Mouse (Mus musculus) cerebellum, adult (tissue): Measurements from ENCODE around the gene 1700057G04Rik.

Experiments used
- ATAC-seq: cut with Nextera tagmentation; 2 replicates; pipeline ENCODE4 v1.9.2; 2017; ENCODE audit warnings: mild to moderate bottlenecking, moderate library complexity, mixed read lengths; ENCODE audit not compliant: insufficient number of reproducible peaks, low FRiP score, low TSS enrichment

Gene 1700057G04Rik

GRCm38 (mm10) chr9:92309077-92309476 is at the start of gene 1700057G04Rik:
Gene 1700057G04Rik (plus strand): TSS chr9:92309377.
- no peak for ATAC-seq

DNA sequence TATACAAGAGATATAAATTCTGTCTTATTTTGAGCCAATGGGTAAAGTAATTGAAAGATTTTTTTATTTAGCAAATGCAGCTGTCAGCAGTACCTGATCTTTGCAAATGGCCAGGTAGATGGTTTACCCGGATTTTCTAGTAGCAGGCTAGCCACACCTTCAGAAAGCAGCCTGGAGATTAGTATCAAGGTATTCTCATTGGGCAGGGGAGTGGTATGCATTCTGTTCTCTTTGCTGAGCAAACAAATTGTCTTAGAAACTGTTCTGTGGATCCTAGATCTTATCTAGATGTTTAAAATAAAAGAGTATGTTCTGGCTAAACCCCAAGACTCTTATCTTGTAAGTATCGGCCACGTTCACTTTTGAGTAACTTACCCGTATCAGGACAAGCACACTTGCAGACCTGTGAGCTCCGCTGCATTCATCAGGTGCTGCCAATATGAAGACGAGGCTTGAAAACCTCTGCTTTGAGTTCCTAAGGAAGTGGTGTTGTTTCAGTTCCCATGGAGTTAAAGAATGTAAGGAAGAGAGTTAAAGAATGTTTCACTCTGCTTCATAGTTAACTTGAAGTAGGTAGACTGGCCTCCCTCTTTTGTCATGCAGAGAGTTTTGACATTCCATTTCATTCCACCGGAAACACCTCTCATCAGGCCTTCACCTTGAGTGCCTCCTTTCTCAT is 48.6 kb upstream of the 1700057G04Rik start:
- no peak for ATAC-seq

DNA sequence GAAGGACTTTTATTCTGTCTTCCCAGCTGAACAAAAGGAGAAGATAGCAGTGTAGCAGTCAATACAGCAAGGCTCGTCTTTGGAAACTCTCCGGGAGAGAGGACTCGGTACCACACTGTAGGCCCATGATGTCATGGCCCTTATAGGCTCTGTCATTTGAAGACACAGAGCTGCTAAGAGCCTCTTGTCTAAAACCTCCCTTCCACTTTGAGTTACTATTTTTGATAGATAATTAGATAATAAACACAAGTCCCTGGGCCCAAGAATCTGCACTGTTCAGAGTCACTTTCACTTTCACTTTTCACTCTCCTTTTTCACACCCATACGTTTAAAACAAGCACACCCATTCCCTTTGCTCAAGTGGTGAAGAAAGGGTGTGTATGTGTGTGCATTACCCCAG is 43.5 kb upstream of the 1700057G04Rik start:
- no peak for ATAC-seq

DNA sequence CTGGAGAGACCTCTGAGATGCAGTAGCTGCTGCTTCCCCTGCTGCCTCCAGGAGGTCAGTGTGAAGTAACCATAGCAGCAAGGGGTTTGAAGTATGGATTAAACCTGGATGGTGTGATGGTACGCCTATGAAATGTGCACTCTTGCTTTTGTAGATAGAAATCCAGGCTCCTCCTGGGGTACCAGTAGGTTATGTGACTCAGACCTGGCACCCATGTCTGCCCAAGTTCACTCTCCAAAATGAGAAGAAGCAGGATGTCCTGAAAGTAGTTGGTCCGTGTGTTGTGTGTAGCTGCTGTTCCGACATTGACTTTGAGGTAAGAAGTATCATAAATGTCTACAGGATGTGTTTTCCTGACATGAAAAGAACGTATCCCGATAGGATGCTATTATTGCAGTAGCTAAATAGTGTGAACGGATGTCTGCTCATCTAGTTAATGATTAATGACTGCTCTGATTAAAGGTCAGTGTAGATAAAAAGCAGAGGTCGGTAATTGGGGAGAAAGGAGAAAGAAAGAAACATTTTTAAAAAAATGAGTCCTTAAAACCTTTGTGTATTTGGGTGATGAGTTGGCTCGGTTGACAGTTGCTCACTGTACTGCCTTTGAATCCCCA is 42.5 kb upstream of the 1700057G04Rik start:
- no peak for ATAC-seq

DNA sequence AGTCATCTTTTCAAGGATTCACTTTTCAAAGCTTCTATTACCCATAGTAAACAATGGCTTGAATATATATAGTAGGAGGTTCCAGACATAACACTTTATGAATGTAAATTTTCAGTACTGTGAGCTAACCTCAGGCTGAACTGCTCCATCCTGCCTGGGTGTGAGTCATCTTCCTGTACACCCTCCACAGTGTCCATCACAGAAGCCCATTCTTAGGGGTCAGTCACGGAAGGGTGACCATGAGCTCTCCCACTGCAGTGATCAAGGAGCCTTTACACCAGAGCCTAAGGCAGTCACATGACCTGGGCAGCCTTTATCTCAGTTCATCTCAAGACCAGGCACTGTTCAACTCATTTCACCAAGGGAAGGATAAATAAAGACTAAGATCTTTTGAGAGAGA is 41.4 kb upstream of the 1700057G04Rik start:
- no peak for ATAC-seq

DNA sequence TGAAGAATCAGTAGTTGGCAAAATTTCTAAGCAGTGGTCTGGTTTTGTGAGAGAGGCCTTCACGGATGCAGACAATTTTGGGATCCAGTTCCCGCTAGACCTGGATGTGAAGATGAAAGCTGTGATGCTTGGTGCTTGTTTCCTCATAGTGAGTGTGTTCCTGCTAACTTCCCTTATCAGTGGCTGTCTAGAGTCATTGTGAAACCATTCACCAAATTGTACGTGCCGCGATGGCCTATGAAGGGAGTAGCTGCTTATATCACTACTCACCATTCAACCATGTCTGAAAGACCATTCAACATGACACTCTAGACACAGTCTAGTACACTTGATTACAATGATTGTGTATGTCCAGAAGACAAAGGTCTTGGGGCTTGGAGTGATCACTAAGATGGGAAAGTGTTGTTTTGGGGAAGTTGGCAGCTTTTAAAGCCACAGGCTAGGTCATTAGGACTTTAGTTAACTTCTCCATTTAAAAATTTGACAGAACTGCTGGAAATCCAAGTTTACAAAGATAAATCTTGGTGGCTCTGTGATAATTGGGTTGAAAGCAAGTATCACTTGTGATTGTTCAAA is 39.3 kb upstream of the 1700057G04Rik start:
- no peak for ATAC-seq

- ATAC-seq = no peak
Observed at GRCm38 (mm10) chr9:92270927-92271326, 38.2 kb upstream of the 1700057G04Rik start.

GRCm38 (mm10) chr9:92272650-92273049 is 36.5 kb upstream of the 1700057G04Rik start:
- no peak for ATAC-seq

GRCm38 (mm10) chr9:92273271-92273670 is 35.9 kb upstream of the 1700057G04Rik start:
- no peak for ATAC-seq

- no peak for ATAC-seq
Observed at GRCm38 (mm10) chr9:92273956-92274762, 35.0 kb upstream of the 1700057G04Rik start.

DNA sequence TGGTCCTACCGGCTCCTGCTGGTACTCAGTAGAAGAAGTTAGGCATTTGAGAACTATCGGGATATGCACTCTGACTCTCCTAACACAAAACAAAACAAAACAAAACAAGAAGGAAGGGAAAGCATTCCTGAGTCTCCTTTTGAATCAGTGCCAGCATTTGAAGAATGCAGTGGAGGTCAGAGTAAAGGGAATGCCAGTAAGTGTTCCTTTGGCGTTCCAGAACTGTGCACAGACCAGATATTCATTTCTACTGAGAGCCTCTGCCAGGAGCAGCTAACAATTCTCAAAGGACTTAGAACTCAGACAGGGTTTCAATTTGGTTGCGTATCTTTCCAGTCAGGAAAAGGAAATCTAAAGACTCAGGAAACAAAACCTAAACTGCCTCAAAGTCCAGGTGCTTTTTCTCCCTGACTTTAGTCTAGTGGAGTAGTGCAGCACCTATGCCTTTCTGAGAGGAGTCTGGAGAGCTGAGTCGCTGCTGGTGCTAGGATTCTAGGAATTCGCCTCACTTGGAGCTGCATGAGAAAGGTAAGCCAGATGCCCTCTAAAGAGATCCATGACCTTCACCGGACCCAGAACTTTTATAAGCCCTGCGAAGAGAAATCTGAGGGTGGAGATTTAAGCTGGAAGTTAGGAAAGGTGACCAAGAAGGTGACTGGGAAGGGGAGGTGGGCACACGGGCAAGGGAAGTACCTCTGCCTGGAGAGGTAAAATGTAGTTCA is 33.5 kb upstream of the 1700057G04Rik start, which contains the start of gene Plscr2:
TSS of gene Plscr2 (plus strand) at position 117 of the 722 bp plus-strand sequence.
- no peak for ATAC-seq

DNA sequence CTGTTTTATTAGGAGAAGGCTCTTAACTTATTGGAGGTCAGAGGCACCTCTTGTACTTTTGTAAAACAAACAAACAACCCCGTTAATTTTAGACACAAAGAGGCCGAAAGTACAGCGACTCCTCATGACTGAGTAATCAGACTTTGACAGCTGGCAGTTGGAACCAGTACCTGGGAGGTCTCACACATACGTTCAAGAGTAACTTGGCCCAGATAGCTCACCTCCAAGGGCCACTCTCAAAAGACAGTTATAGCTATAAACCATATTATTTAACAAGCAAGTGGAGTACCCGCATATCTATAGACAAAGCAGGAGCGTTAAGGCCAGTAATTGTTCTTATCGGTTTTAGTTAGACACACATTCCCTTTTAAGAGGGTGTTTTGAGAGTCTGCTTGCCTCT is 32.8 kb upstream of the 1700057G04Rik start:
- no peak for ATAC-seq

DNA sequence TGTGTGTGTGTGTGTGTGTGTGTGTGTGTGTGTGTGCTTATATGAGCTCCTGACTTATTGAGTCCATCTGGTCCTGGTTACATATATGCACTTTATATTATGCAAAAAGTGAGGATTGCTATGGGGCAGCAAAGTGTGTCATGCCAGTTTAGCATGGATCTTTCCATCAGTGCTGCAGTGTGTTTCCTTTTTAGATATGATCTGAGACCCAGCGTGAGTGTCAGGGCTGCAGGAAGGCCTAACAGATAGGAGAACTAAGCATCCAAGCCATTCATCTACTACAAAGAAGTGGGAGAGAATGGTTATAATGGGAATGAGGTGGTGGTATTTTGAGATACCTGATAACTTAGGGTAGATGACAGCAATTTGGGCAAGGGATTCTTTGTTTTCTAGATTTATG is 29.1 kb upstream of the 1700057G04Rik start:
- no peak for ATAC-seq

GRCm38 (mm10) chr9:92282563-92283171 is 26.5 kb upstream of the 1700057G04Rik start:
- ATAC-seq = no peak

DNA sequence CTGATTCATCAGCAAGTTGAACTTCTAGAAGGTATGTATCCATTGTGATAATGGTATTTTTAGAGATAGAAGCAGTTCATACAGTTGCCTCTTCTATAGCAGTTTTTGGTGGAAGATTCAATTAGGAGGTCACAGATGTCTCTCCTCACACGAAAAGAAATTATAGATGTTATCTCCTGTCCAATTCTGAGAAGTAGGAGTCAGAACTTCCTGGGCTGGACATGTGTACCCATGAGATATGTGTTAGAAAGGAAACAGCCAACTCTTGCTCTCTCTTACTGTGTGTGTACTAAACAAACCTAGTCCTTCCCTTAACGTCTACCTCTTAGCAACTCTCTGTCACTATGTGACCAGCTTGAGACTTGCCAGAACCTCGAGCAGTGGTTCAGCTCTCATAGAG is 19.5 kb upstream of the 1700057G04Rik start:
- ATAC-seq = no peak

- no peak for ATAC-seq
Observed at GRCm38 (mm10) chr9:92292169-92292568, 17.0 kb upstream of the 1700057G04Rik start.

DNA sequence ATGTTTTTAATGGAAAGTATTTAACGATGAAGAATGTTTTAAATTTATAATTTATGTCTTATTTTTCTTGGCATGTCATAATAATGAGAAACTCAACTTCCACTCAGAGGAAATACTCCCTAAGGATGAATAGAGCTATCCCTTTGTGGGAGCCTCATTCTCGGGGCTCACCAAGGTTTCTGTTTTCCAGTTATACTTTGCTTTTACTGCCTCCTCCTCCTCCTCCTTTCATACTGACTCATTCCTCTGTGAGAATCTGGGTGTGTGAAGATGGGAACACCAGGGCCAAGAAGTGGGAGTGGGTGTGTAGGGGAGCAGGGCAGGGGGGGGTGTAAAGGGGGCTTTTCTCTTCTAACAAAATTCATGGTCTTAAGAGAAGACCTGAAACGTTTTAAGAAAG is 16.3 kb upstream of the 1700057G04Rik start:
- ATAC-seq = no peak

DNA sequence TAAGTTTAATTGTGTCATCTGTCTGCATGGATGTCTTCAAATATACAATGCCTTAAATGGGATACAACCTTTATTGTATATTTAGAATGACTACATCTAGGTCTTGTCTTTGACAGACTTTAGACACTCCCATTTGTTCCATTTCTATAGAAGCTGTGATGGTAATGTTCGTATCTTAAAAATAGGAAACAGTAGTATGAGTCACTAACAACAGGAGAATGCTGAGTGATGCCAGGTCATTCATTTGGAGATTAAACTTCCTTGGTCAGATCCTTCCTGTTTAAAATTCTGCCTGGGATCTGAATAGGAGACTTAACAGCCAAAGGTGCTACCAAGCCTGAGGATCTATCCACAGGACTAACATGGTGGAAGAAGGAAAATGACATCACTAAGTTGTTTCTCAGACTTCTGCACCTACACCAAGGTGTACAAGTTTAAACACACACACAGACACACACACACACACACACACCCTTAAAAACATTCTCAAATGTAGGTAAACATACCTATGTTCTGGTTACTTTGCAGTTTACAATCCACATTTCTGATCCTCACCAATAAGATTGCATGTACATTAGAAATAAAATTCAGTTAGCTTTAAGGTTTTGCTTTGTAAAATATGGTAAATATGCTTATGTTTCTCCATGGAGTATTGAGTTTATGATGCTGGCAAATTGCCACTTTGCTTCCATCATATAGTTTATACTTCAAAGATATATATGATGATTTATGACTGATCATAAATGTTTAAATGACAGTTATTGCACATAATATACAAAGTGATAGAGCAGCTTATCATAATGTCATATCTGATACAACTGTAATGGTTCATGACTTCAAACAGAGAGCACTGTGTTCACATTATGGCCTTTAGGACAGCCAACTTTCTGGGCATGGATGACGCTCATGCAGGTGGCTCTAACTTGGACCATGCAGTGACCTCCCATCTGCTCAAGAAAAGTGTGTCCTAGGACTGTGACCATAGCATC is 15.3 kb upstream of the 1700057G04Rik start:
- ATAC-seq = no peak

DNA sequence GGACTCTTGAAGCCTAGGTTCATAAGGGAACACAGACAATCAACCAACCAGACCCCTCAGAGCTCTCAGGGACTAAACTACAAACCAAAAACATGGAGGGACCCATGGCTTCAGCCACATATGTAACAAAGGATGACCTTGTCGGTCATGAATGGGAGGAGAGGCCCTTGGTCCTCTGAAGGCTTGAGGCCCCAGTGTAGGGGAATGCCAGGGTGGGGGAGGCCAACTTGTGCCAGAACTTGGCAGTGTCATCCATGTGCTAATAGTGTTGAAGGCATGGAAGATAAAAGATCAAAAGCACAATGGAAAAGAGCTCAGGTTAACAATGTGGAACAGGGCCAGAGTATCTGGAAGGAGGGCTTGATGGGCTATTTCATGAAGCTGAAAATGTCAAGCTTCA is 10.9 kb upstream of the 1700057G04Rik start:
- no peak for ATAC-seq
